Mouse (Mus musculus) CD4-positive, CD25-positive, alpha-beta regulatory T cell, adult 4 months (primary cell): Measurements from ENCODE around the gene Rhou. TPM values are rescaled to one million over a fixed set of nuclear protein-coding genes. Genes with fewer than 3 reads are reported as not detected.
A peak's percentile ranks its signal among the peaks of the same experiment; 100 is the strongest.
"Not testable (repeated sequence)": the region's sequence is repeated elsewhere in the genome, so short reads cannot be mapped to it uniquely, and the experiment has no call there.

ENCODE experiments used
- ATAC-seq: one replicate; pipeline ENCODE4 v1.8.0; 2017
- polyA plus RNA-seq, 2 experiments: library from polyadenylated mRNA; unstranded; fragments of 100-300 nt; shearing (Covaris generic); gene quantifications; one replicate each; pipeline ENCODE4 v1.2.1; 2017

The Rhou gene
- under 1 TPM in 1 of 2 experiments, not detected in 1; 0.42 TPM for polyA plus RNA-seq

GRCm38 (mm10) chr8:123653308-123653993, at the start of gene Rhou:
Gene Rhou, plus strand, starts transcription at chr8:123653929.
- ATAC-seq, result no peak

- ATAC-seq, result not testable (repeated sequence)
Observed at GRCm38 (mm10) chr8:123612652-123613051, 41.1 kb upstream of the Rhou start.

- not testable (repeated sequence) for ATAC-seq
Observed at GRCm38 (mm10) chr8:123623523-123623922, 30.2 kb upstream of the Rhou start.

- ATAC-seq, result no peak
Observed at GRCm38 (mm10) chr8:123624274-123624673, 29.5 kb upstream of the Rhou start.

GRCm38 (mm10) chr8:123624702-123625101, 29.0 kb upstream of the Rhou start:
- no peak for ATAC-seq

- ATAC-seq, result no peak
Observed at GRCm38 (mm10) chr8:123625717-123626116, 28.0 kb upstream of the Rhou start.

- no peak for ATAC-seq
Observed at GRCm38 (mm10) chr8:123627410-123628147, 26.1 kb upstream of the Rhou start.

- ATAC-seq, result peak; percentile 62
Observed at GRCm38 (mm10) chr8:123628253-123628967, 25.3 kb upstream of the Rhou start.

- peak; percentile 49 for ATAC-seq
Observed at GRCm38 (mm10) chr8:123628968-123629755, 24.6 kb upstream of the Rhou start.

GRCm38 (mm10) chr8:123630058-123630457, 23.7 kb upstream of the Rhou start:
- ATAC-seq, result no peak

GRCm38 (mm10) chr8:123630841-123631251, 22.9 kb upstream of the Rhou start:
- ATAC-seq, result no peak

GRCm38 (mm10) chr8:123631746-123632145, 22.0 kb upstream of the Rhou start:
- not testable (repeated sequence) for ATAC-seq

- no peak for ATAC-seq
Observed at GRCm38 (mm10) chr8:123632257-123632656, 21.5 kb upstream of the Rhou start.

GRCm38 (mm10) chr8:123633801-123634200, 19.9 kb upstream of the Rhou start:
- no peak for ATAC-seq

GRCm38 (mm10) chr8:123634395-123635131, 19.2 kb upstream of the Rhou start:
- no peak for ATAC-seq

GRCm38 (mm10) chr8:123635671-123636070, 18.1 kb upstream of the Rhou start:
- ATAC-seq, result no peak

- ATAC-seq, result no peak
Observed at GRCm38 (mm10) chr8:123643330-123644051, 10.2 kb upstream of the Rhou start.

GRCm38 (mm10) chr8:123645229-123645628, 8.5 kb upstream of the Rhou start:
- no peak for ATAC-seq

GRCm38 (mm10) chr8:123648245-123649170, 5.2 kb upstream of the Rhou start:
- no peak for ATAC-seq

GRCm38 (mm10) chr8:123649483-123649882, 4.2 kb upstream of the Rhou start:
- no peak for ATAC-seq
